Mouse (Mus musculus) embryonic facial prominence, embryonic 13.5 days (tissue): ENCODE data around the gene Coro1c. TPM values are rescaled to one million over a fixed set of nuclear protein-coding genes. Genes with fewer than 3 reads are reported as not detected.
A peak's percentile ranks its signal among the peaks of the same experiment; 100 is the strongest.

Source experiments
- ATAC-seq: fragments of 200-750 bp; cut with Nextera tagmentation; 2 replicates; pipeline ENCODE4 v1.8.0; 2017; ENCODE audit warnings: low read depth; ENCODE audit not compliant: insufficient number of reproducible peaks, insufficient read depth, low FRiP score, low TSS enrichment
- H3K27ac ChIP-seq: fragments of 300-500 bp; sonication (generic); 2 replicates; pipeline ENCODE4 v1.5.1; 2015; ENCODE audit warnings: moderate library complexity, mild to moderate bottlenecking, inconsistent platforms
- H3K27me3 ChIP-seq: fragments of 300-500 bp; sonication (generic); 2 replicates; pipeline ENCODE4 v1.6.1; 2015; ENCODE audit warnings: mild to moderate bottlenecking, inconsistent platforms
- H3K36me3 ChIP-seq: fragments of 300-500 bp; sonication (generic); 2 replicates; pipeline ENCODE4 v1.6.1; 2015; ENCODE audit warnings: mild to moderate bottlenecking, inconsistent platforms
- H3K4me1 ChIP-seq: fragments of 300-500 bp; sonication (generic); 2 replicates; pipeline ENCODE4 v1.6.1; 2015; ENCODE audit warnings: inconsistent platforms
- H3K4me2 ChIP-seq: fragments of 300-500 bp; sonication (generic); 2 replicates; pipeline ENCODE4 v1.6.1; 2015; ENCODE audit warnings: moderate library complexity, mild to moderate bottlenecking, inconsistent platforms
- H3K4me3 ChIP-seq: fragments of 300-500 bp; sonication (generic); 2 replicates; pipeline ENCODE4 v1.5.1; 2015; ENCODE audit warnings: mild to moderate bottlenecking, inconsistent platforms
- H3K9ac ChIP-seq: fragments of 300-500 bp; sonication (generic); 2 replicates; pipeline ENCODE4 v1.6.1; 2015; ENCODE audit warnings: mild to moderate bottlenecking, inconsistent platforms
- H3K9me3 ChIP-seq: fragments of 300-500 bp; sonication (generic); 2 replicates; pipeline ENCODE4 v1.6.1; 2016; ENCODE audit warnings: inconsistent platforms
- WGBS: fragments of 180-500 bp; shearing (Covaris S2); methylation state at CpG from one replicate; pipeline ENCODE4 v1.1.7; 2015; ENCODE audit warnings: mixed read lengths; 5-methylcytosine and 5-hydroxymethylcytosine counted together
- polyA plus RNA-seq: library from polyadenylated mRNA; unstranded; fragments of >200 nt; fragmentation: Nextera tagmentation; extraction: Ambion mirVana; gene quantifications from 2 replicates; pipeline ENCODE4 v1.2.1, GENCODE M21; 2015

The Coro1c gene
- polyA plus RNA-seq, 1 experiment from 2014 or later: 88.9 TPM

DNA sequence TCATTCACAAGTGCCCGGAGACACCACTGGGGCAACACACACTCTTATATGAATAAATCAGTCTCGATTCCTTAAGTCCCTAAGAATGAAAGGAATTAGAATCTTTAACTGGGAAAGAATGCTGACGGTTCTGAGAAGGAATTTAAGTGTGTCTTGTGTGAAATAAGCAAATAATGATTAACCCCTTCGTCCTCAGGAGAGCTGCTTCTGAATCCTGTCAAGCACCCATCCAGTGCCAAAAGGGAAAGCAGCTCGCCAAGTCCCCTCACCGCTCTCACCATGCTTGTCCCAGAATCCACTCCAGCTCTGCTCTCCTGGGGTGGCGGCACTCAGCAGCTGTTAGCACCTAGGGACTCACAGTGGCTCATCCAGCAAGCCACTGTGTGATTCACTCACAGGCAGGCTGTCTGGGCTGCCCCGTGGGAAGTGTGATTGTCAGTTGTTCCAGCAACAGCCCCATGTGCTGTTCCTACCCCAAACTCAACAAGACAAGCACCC, 7.4 kb downstream of the Coro1c start:
- ATAC-seq: no peak
- no peak overlapping the region for H3K4me3 ChIP-seq
- H3K27ac ChIP-seq: no peak overlapping the region
- no peaks in the 10 kb centered on the region for H3K27me3 ChIP-seq
- H3K9me3 ChIP-seq: no peaks in the 10 kb centered on the region
- 48% methylated on average over 8 of the region's 8 CpGs for WGBS
- peaks cover 29% of the 10 kb centered on the region for H3K4me1 ChIP-seq
- H3K36me3 ChIP-seq: no peaks in the 10 kb centered on the region
- peak overlapping the region; percentile 44; the same call in 1 of the 2 replicates for H3K9ac ChIP-seq
- H3K4me2 ChIP-seq: no peak overlapping the region

DNA sequence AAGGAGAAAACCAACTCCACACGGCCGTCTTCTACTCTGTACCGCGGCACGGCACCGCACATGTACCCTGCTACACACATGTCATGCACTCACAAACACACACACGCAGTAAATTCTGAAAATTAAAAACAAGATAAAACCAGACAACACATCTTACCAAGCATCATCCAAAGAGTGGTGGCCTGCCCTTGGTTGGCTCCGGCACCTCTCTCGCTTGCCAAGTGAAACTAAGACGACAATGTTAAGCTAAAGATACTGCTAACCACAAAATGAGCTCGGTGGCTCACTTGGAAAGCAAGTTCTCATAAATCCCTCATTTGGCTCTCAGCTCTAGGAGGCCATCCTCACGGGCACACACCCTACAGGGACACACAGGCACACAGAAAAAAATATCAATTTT, 9.0 kb downstream of the Coro1c start:
- H3K4me1 ChIP-seq: peaks cover 14% of the 10 kb centered on the region
- H3K9me3 ChIP-seq: no peaks in the 10 kb centered on the region
- H3K36me3 ChIP-seq: no peaks in the 10 kb centered on the region
- H3K4me2 ChIP-seq: no peak overlapping the region
- no peak overlapping the region for H3K27ac ChIP-seq
- H3K4me3 ChIP-seq: no peak overlapping the region
- no peak overlapping the region for H3K9ac ChIP-seq
- no peaks in the 10 kb centered on the region for H3K27me3 ChIP-seq
- WGBS: 88% methylated on average over 12 of the region's 12 CpGs
- ATAC-seq: no peak

DNA sequence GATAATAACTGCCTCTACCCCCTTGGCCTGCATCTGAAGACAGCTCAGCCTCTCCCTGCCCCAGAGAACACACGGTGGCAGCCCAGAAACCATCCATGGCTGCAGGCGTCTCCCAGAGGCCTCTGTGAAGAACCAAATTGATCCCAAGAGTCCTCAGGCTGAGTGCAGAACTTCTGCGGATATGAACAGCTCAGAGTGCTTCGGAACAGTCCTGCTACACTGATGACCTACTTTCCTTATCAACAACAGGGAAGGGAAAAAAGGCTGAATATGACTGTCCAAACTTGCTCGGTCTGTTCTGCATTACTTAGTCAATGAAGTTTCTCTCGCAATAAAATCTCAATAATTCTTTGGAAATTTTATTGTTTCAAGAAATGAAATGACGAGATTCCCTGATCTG, 16.6 kb downstream of the Coro1c start:
- Histone ChIP-seq H3K4me2 (no peak overlapping the region), H3K4me1 (peaks cover 38% of the 10 kb centered on the region), H3K27ac (no peak overlapping the region), H3K9me3 (no peaks in the 10 kb centered on the region), H3K9ac (no peak overlapping the region), H3K27me3 (no peaks in the 10 kb centered on the region), H3K4me3 (no peak overlapping the region), H3K36me3 (no peaks in the 10 kb centered on the region)
- 81% methylated on average over 7 of the region's 7 CpGs for WGBS
- ATAC-seq: no peak

GRCm38 (mm10) chr5:113890874-113891273, 17.7 kb downstream of the Coro1c start:
- no peaks in the 10 kb centered on the region for H3K36me3 ChIP-seq
- no peak for ATAC-seq
- no peaks in the 10 kb centered on the region for H3K9me3 ChIP-seq
- no peaks in the 10 kb centered on the region for H3K27me3 ChIP-seq
- H3K4me3 ChIP-seq: no peak overlapping the region
- no peak overlapping the region for H3K4me2 ChIP-seq
- WGBS: 68% methylated on average over 18 of the region's 18 CpGs
- H3K27ac ChIP-seq: peak overlapping the region; percentile 44; the same call in 1 of the 2 replicates
- H3K4me1 ChIP-seq: peaks cover 40% of the 10 kb centered on the region
- no peak overlapping the region for H3K9ac ChIP-seq

DNA sequence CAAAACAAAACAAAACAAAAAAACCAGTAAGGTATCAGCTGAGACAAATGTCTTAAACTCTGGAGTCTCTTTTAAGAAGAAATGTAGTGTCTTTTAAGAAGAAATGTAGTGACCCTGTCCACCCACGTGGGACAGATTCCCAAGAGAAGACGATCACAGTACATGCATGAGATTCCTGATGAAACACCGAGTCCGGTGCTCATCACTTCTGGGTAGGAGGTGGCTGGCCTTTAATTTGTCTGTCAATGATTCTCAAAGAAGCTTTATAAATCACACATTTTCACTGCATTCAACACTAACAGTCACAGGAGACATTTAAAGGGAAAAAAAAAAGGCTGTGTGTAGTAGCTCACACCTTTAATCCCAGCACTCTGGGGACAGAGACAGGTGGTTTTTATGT, 18.6 kb downstream of the Coro1c start:
- no peak for ATAC-seq
- H3K9me3 ChIP-seq: no peaks in the 10 kb centered on the region
- H3K27me3 ChIP-seq: no peaks in the 10 kb centered on the region
- H3K27ac ChIP-seq: no peak overlapping the region
- 41% methylated on average over 4 of the region's 4 CpGs for WGBS
- peaks cover 44% of the 10 kb centered on the region for H3K4me1 ChIP-seq
- H3K4me3 ChIP-seq: no peak overlapping the region
- no peaks in the 10 kb centered on the region for H3K36me3 ChIP-seq
- no peak overlapping the region for H3K9ac ChIP-seq
- H3K4me2 ChIP-seq: peak overlapping the region; percentile 37; the same call in 1 of the 2 replicates

DNA sequence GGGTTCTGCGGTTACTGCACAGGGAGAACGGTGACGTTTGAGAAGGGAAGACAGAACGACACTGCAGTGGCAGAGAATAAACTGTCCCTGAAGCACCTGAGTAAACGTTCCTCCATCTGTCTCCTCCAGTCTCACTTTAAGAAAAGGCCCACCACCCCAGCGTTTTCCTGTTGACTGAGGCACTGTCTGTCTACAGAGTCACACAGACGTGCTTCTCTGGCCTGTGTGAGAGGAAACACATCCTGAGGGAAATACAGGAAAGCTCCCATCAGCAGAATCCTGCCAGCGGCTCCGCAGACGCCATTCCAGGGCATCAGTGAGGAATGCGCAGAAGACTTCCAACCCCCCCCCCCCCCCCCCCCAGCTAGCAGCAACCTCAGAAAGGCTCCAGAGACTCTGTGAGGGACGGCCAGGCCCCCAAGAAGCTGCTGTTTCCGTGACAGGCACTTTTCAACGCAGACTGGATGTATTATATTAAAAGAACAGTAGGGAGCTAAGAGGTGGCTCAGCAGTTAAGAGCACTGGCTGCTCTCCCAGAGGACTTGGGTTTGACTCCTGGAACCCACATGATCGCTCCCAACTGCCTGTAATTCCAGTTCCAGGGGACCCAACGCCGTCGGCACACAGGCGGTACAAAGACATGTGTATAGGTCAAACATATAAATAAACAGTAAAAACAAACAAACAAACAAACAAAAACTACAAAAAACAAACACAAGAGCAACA, 19.2 kb downstream of the Coro1c start:
- ATAC-seq: no peak
- H3K4me3 ChIP-seq: no peak overlapping the region
- H3K27me3 ChIP-seq: no peaks in the 10 kb centered on the region
- H3K36me3 ChIP-seq: no peaks in the 10 kb centered on the region
- peaks cover 44% of the 10 kb centered on the region for H3K4me1 ChIP-seq
- peak overlapping the region; percentile 37 for H3K4me2 ChIP-seq
- H3K9me3 ChIP-seq: no peaks in the 10 kb centered on the region
- peak overlapping the region; percentile 32; the same call in 1 of the 2 replicates for H3K9ac ChIP-seq
- 17% methylated on average over 19 of the region's 19 CpGs for WGBS
- H3K27ac ChIP-seq: peak overlapping the region; percentile 48

GRCm38 (mm10) chr5:113888186-113888795, 20.3 kb downstream of the Coro1c start:
- 82% methylated on average over 5 of the region's 5 CpGs for WGBS

GRCm38 (mm10) chr5:113887132-113887531, 21.4 kb downstream of the Coro1c start:
- Histone ChIP-seq H3K27ac (no peak overlapping the region), H3K27me3 (no peaks in the 10 kb centered on the region), H3K4me2 (no peak overlapping the region), H3K9me3 (no peaks in the 10 kb centered on the region), H3K4me1 (peaks cover 59% of the 10 kb centered on the region), H3K4me3 (no peak overlapping the region), H3K36me3 (no peaks in the 10 kb centered on the region), H3K9ac (no peak overlapping the region)
- WGBS: 66% methylated on average over 11 of the region's 11 CpGs
- no peak for ATAC-seq

More at GRCm38 (mm10) chr5:113888186-113888795, 20.3 kb downstream of the Coro1c start:
- no peaks in the 10 kb centered on the region for H3K9me3 ChIP-seq
- peaks cover 48% of the 10 kb centered on the region for H3K4me1 ChIP-seq
- H3K9ac ChIP-seq: no peak overlapping the region
- no peak for ATAC-seq
- no peaks in the 10 kb centered on the region for H3K36me3 ChIP-seq
- peak overlapping the region; percentile 48; the same call in 1 of the 2 replicates for H3K27ac ChIP-seq
- no peak overlapping the region for H3K4me3 ChIP-seq
- no peaks in the 10 kb centered on the region for H3K27me3 ChIP-seq
- no peak overlapping the region for H3K4me2 ChIP-seq

DNA sequence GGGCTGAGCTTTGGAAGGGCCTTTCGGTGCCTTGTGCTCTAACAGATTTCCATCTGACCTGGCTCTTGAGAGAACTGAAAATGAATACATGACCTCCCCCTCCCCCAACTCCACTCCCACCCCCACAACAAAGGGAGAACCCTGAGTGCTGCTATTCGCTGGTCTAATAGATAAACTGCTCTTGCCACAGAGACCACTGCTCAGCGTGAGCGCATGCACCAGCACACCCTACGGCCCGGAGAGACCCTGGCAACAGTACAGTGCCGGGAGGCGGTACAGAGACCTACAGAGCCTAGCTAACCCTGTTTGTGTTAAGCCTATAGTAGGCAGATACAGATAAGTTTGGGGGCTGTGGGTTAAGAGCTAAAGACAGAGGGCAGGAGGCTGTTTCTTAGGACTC, 22.9 kb downstream of the Coro1c start:
- Histone ChIP-seq H3K4me2 (no peak overlapping the region), H3K9ac (no peak overlapping the region), H3K9me3 (no peaks in the 10 kb centered on the region), H3K27me3 (no peaks in the 10 kb centered on the region), H3K4me3 (no peak overlapping the region), H3K27ac (no peak overlapping the region), H3K36me3 (peaks cover 15% of the 10 kb centered on the region), H3K4me1 (peaks cover 50% of the 10 kb centered on the region)
- no peak for ATAC-seq
- whole genome bisulfite sequencing: 73% methylated on average over 8 of the region's 8 CpGs

GRCm38 (mm10) chr5:113884750-113885149, 23.8 kb downstream of the Coro1c start:
- peaks cover 24% of the 10 kb centered on the region for H3K36me3 ChIP-seq
- no peak overlapping the region for H3K27ac ChIP-seq
- no peak overlapping the region for H3K9ac ChIP-seq
- no peak for ATAC-seq
- no peak overlapping the region for H3K4me3 ChIP-seq
- H3K9me3 ChIP-seq: no peaks in the 10 kb centered on the region
- 73% methylated on average over 7 of the region's 7 CpGs for whole genome bisulfite sequencing
- H3K4me2 ChIP-seq: no peak overlapping the region
- peaks cover 41% of the 10 kb centered on the region for H3K4me1 ChIP-seq
- H3K27me3 ChIP-seq: no peaks in the 10 kb centered on the region

DNA sequence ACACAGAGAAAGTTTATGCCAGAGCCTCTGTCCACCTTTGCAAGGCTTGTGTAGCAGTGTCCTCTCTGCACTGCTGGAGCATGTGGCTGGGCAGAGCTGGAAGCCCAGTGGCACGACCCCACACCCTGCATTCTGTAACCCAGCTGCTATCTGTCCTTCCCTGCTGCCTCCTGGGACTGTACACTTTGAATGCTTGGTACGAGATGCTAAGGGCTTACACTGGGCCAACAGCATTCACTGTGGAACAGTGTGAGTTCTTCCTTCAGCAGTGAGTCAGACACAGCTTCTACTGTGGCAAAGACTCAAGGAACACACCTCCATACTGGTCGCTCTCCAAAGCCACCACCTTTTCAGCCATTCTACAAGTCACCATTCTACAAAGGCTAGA, 25.2 kb downstream of the Coro1c start:
- peak overlapping the region; percentile 13; the same call in 1 of the 2 replicates for H3K27ac ChIP-seq
- H3K9ac ChIP-seq: no peak overlapping the region
- no peak for ATAC-seq
- H3K36me3 ChIP-seq: peaks cover 31% of the 10 kb centered on the region
- 55% methylated on average over 3 of the region's 3 CpGs for WGBS
- H3K9me3 ChIP-seq: no peaks in the 10 kb centered on the region
- peaks cover 27% of the 10 kb centered on the region for H3K4me1 ChIP-seq
- H3K27me3 ChIP-seq: no peaks in the 10 kb centered on the region
- no peak overlapping the region for H3K4me2 ChIP-seq
- H3K4me3 ChIP-seq: no peak overlapping the region
